Mouse (Mus musculus) forebrain, postnatal 0 days (tissue): ENCODE results near the gene Vamp2. TPM values are rescaled to one million over a fixed set of nuclear protein-coding genes. Genes with fewer than 3 reads are reported as not detected.

Experiments used
- ATAC-seq: fragments of 200-750 bp; cut with Nextera tagmentation; 2 replicates; pipeline ENCODE4 v1.8.0; 2017; ENCODE audit warnings: mild to moderate bottlenecking, moderate library complexity
- DNase-seq: peaks from one replicate; pipeline ENCODE4 v3.0.0-alpha.2; 2015
- H3K27ac ChIP-seq: fragments of 300-500 bp; sonication (generic); 2 replicates; pipeline ENCODE4 v1.5.1; 2014; ENCODE audit warnings: low read depth, mild to moderate bottlenecking, antibody characterized with exemption, low read length, moderate library complexity, mixed read lengths
- H3K27me3 ChIP-seq: fragments of 300-500 bp; sonication (generic); 2 replicates; pipeline ENCODE4 v1.6.1; 2014; ENCODE audit warnings: mild to moderate bottlenecking, low read length, mixed read lengths; ENCODE audit not compliant: insufficient read depth
- H3K36me3 ChIP-seq: fragments of 300-500 bp; sonication (generic); 2 replicates; pipeline ENCODE4 v1.6.1; 2014; ENCODE audit warnings: mild to moderate bottlenecking, moderate library complexity; ENCODE audit not compliant: insufficient read depth
- H3K4me1 ChIP-seq: fragments of 300-500 bp; sonication (generic); 2 replicates; pipeline ENCODE4 v1.6.1; 2014; ENCODE audit warnings: antibody characterized with exemption; ENCODE audit not compliant: insufficient read depth
- H3K4me2 ChIP-seq: fragments of 300-500 bp; sonication (generic); 2 replicates; pipeline ENCODE4 v1.6.1; 2014; ENCODE audit warnings: low read depth, mild to moderate bottlenecking, moderate library complexity
- H3K4me3 ChIP-seq: fragments of 300-500 bp; sonication (generic); 2 replicates; pipeline ENCODE4 v1.5.1; 2014; ENCODE audit warnings: low read depth, low read length, mixed read lengths
- H3K9ac ChIP-seq: fragments of 300-500 bp; sonication (generic); 2 replicates; pipeline ENCODE4 v1.6.1; 2014; ENCODE audit warnings: mild to moderate bottlenecking
- H3K9me3 ChIP-seq: fragments of 300-500 bp; sonication (generic); 2 replicates; pipeline ENCODE4 v1.6.1; 2016; ENCODE audit warnings: low read length
- CTCF ChIP-seq: sonication (generic); IDR thresholded peaks from 2 replicates; pipeline ENCODE4 v1.5.1; 2016; ENCODE audit warnings: antibody characterized with exemption, control low read depth, low read depth
- WGBS: fragments of 180-500 bp; shearing (Covaris S2); extraction: QIAGEN DNeasy Blood & Tissue Kit; methylation state at CpG from one replicate; pipeline ENCODE4 v1.1.7; 2014; 5-methylcytosine and 5-hydroxymethylcytosine counted together
- polyA plus RNA-seq: library from polyadenylated mRNA; unstranded; fragments of >200 nt; fragmentation: Nextera tagmentation; extraction: Ambion mirVana; gene quantifications from 2 replicates; pipeline ENCODE4 v1.2.1, GENCODE M21; 2015
- total RNA-seq: library from RNA; depleted of rRNA; stranded (reverse); fragments of >200 nt; gene quantifications from 2 replicates; pipeline ENCODE4 v1.2.3, GENCODE M21; 2014

Vamp2 gene
- total and polyA plus RNA-seq, 2 experiments from 2014 or later = 104 to 554 TPM

- ATAC-seq (no peak), DNase-seq (no peak)
- Histone ChIP-seq H3K27me3 (no peaks in the 10 kb centered on the region), H3K9me3 (no peaks in the 10 kb centered on the region), H3K4me1 (peaks cover 9% of the 10 kb centered on the region), H3K4me3 (no peak overlapping the region), H3K4me2 (peak overlapping the region; percentile 80; the same call in 1 of the 2 replicates), H3K27ac (no peak overlapping the region), H3K36me3 (no peaks in the 10 kb centered on the region), H3K9ac (no peak overlapping the region)
- 57% methylated on average over 3 of the region's 3 CpGs for WGBS
- no peak for TF ChIP-seq CTCF
These were observed 22.8 kb upstream of the Vamp2 start for GRCm38 (mm10) chr11:69065394-69065925.

- Histone ChIP-seq H3K27me3 (no peaks in the 10 kb centered on the region), H3K36me3 (no peaks in the 10 kb centered on the region), H3K9ac (peak overlapping the region; percentile 43), H3K4me3 (peak overlapping the region; percentile 41), H3K4me2 (peak overlapping the region; percentile 80), H3K9me3 (no peaks in the 10 kb centered on the region), H3K27ac (0 out of 2 replicates have a peak overlapping the region, but pooled peaks have one; percentile 24), H3K4me1 (peaks cover 7% of the 10 kb centered on the region)
- ATAC-seq (no peak), DNase-seq (peak; percentile 65)
- no peak for TF ChIP-seq CTCF
- 1% methylated on average over 29 of the region's 29 CpGs for WGBS
These were observed 22.0 kb upstream of the Vamp2 start for GRCm38 (mm10) chr11:69066163-69066861.

DNA sequence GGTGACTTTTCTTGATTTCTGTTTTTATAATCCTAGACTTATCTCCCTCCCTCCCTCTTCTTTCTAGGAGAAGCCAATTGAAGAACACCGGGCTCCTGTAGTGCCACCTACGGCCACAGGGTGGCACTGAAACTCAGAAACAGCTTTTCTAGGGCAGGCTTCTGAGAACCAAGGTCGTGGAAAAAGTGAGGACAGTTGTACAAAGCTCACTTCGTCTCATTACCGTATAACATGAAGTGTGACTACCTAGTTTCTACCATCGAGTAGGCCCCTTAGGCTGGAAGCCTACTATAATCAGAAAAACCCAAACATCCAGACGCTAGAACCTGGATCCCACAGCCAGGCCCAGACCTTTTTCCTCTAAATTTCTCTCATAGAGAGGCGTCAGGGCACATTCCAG lies 21.3 kb upstream of the Vamp2 start:
- H3K27me3 ChIP-seq = no peaks in the 10 kb centered on the region
- 11% methylated on average over 8 of the region's 8 CpGs for WGBS
- peaks cover 7% of the 10 kb centered on the region; the same call in 1 of the 2 replicates for H3K4me1 ChIP-seq
- no peaks in the 10 kb centered on the region for H3K9me3 ChIP-seq
- peak; percentile 93 for DNase-seq
- no peaks in the 10 kb centered on the region for H3K36me3 ChIP-seq
- peak; percentile 89 for TF ChIP-seq CTCF
- H3K4me3 ChIP-seq = peak overlapping the region; percentile 41
- H3K9ac ChIP-seq = no peak overlapping the region
- ATAC-seq = no peak
- peak overlapping the region; percentile 80 for H3K4me2 ChIP-seq
- H3K27ac ChIP-seq = no peak overlapping the region

DNA sequence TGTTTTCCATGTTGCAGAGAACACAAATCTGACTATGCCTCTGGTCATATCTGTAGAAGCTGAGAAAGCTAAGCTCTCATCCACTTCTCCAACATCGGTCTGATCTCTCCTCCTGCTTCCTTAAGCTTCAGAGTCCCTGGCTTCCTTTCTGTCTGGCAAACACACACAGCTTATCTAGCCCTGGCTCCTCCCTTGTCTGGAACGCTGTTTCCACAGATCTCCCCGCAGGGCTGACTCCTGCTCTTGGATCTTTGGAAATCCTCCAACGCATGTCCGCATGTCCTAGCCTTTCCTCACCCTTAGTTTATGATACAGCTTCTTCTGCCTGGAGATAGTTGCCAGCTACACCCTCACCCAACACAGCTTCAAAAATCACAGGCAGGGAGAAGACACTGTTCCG lies 20.7 kb upstream of the Vamp2 start:
- H3K9ac ChIP-seq = no peak overlapping the region
- WGBS = 62% methylated on average over 6 of the region's 6 CpGs
- no peak overlapping the region for H3K4me3 ChIP-seq
- TF ChIP-seq CTCF = no peak
- DNase-seq (no peak), ATAC-seq (no peak)
- no peaks in the 10 kb centered on the region for H3K36me3 ChIP-seq
- H3K9me3 ChIP-seq = no peaks in the 10 kb centered on the region
- no peak overlapping the region for H3K4me2 ChIP-seq
- no peak overlapping the region for H3K27ac ChIP-seq
- no peaks in the 10 kb centered on the region for H3K27me3 ChIP-seq
- H3K4me1 ChIP-seq = peaks cover 12% of the 10 kb centered on the region

DNA sequence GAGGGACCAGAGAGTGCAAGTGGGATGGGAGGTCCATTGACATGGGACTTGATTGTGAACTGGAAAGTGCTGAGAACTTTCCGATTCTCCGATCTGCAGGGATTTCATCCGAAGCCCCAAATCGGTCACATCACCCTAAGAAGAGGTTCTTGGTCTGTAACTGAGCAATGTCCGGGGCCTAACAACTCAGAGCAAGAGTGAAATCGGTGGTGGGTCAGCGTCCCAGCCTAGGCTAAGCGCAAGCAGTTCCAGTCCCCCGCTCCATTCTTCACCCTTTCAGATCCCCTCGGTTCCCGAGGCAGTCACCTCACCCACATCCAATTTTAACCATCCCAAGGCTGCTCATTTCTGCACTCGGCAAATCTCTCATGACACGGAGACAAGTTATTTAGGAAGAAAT lies 18.2 kb upstream of the Vamp2 start:
- no peaks in the 10 kb centered on the region for H3K9me3 ChIP-seq
- H3K4me2 ChIP-seq = peak overlapping the region; percentile 75
- peak overlapping the region; percentile 89 for H3K27ac ChIP-seq
- H3K9ac ChIP-seq = peak overlapping the region; percentile 69
- DNase-seq (no peak), ATAC-seq (no peak)
- peak overlapping the region; percentile 53 for H3K4me3 ChIP-seq
- H3K36me3 ChIP-seq = no peaks in the 10 kb centered on the region
- TF ChIP-seq CTCF = no peak
- H3K4me1 ChIP-seq = peaks cover 12% of the 10 kb centered on the region
- no peaks in the 10 kb centered on the region for H3K27me3 ChIP-seq
- 0% methylated on average over 13 of the region's 13 CpGs for WGBS

DNA sequence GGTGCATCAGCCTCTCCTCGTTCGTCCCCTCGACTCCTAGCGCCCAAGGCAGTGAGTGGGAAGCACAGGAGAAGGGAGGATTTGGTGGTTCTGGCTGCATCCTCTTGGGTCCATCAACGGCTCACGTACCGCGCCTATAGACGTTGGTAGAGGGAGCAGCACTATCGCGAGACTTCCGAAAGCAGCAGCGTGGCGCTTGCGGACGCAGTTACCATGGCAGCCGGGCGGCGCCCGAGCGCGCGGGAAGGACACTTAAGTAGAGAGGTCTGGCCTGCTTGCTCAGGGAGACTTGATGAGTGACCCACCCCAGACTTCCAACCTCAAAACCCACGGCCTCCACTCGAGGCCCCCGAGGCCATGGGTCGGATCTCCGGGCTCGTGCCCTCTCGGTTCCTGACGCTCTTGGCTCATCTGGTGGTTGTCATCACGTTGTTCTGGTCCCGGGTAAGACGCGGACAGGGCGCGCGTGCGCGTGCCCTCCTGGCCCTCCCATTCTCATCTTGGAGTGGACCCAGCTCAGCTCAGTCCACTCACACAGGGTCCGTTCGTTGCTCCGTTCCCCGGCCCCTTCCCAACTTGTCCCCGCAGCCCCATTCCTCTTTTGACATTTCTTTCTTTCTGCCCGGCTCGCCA lies 17.6 kb upstream of the Vamp2 start, which contains the start of gene Tmem107:
Gene Tmem107, plus strand, starts transcription at position 217 of the 633 bp plus-strand sequence.
- peaks cover 12% of the 10 kb centered on the region for H3K4me1 ChIP-seq
- TF ChIP-seq CTCF = 0 out of 2 replicates have a peak, but pooled peaks have one; percentile 35
- ATAC-seq = peak; percentile 89
- H3K4me2 ChIP-seq = peak within 1 kb of the TSS; percentile 75
- H3K27ac ChIP-seq = peak within 1 kb of the TSS; percentile 89
- peak within 1 kb of the TSS; percentile 69 for H3K9ac ChIP-seq
- H3K27me3 ChIP-seq = no peaks in the 10 kb centered on the region
- under 1% methylated on average over 47 of the region's 47 CpGs for WGBS
- DNase-seq = peak; percentile 96
- no peaks in the 10 kb centered on the region for H3K36me3 ChIP-seq
- H3K4me3 ChIP-seq = peak within 1 kb of the TSS; percentile 53
- H3K9me3 ChIP-seq = no peaks in the 10 kb centered on the region

GRCm38 (mm10) chr11:69071262-69071661 lies 17.0 kb upstream of the Vamp2 start:
- Histone ChIP-seq H3K9me3 (no peaks in the 10 kb centered on the region), H3K4me1 (peaks cover 12% of the 10 kb centered on the region), H3K4me2 (peak overlapping the region; percentile 75), H3K9ac (peak overlapping the region; percentile 69), H3K27ac (peak overlapping the region; percentile 89), H3K4me3 (peak overlapping the region; percentile 53), H3K27me3 (no peaks in the 10 kb centered on the region), H3K36me3 (no peaks in the 10 kb centered on the region)
- DNase-seq (no peak), ATAC-seq (no peak)
- WGBS = 15% methylated on average over 9 of the region's 9 CpGs
- TF ChIP-seq CTCF = no peak
